Mouse (Mus musculus): ENCODE data around the gene Adh7.
A peak's percentile ranks its signal among the peaks of the same experiment; 100 is the strongest.

DNA sequence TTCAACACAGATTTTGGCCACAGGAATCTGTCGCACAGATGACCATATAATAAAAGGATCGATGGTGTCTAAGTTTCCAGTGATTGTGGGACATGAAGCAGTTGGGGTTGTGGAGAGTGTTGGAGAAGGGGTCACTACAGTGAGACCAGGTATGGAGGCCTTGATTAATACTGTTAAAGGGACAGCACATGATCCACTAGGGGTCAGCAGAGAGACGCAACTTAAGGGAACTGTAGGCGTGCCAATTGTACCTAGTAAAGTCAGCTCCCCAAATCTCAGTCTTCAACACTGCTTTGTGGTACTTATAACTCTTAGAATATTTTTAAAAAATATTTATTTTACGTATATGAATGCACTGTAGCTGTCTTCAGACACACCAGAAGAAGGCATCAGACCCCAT lies 5.4 kb downstream of the Adh7 start:
- TF ChIP-seq CTCF (IDR thresholded peaks at IDR 0.05; ENCODE audit: extremely low read depth, insufficient read depth, insufficient read length, insufficient replicate concordance) (peak; percentile 40; the same call in 1 of the 2 replicates), POLR2A (IDR thresholded peaks at IDR 0.05; ENCODE audit: low read depth, low read length) (no peak)
